Mouse (Mus musculus) cerebellum, postnatal 25 days (tissue): ENCODE data around the gene Vegfd.
A peak's percentile ranks its signal among the peaks of the same experiment; 100 is the strongest.

Experiments
- DNase-seq, 2 experiments: peaks; one replicate each; pipeline ENCODE4 v3.0.0; 2021; ENCODE audit warnings: mixed read lengths in 2 of 2

The Vegfd gene

GRCm38 (mm10) chrX:164373081-164373480 is at the start of gene Vegfd:
Gene Vegfd (plus strand): TSS chrX:164373378.
- no peak for DNase-seq

GRCm38 (mm10) chrX:164323391-164323913 is 49.7 kb upstream of the Vegfd start:
- no peak for DNase-seq

- no peak for DNase-seq
These were observed 42.8 kb upstream of the Vegfd start for GRCm38 (mm10) chrX:164330351-164330750.

- no peak for DNase-seq
These were observed 42.4 kb upstream of the Vegfd start for GRCm38 (mm10) chrX:164330766-164331165.

- no peak for DNase-seq
These were observed 34.6 kb upstream of the Vegfd start for GRCm38 (mm10) chrX:164338591-164338990.

- DNase-seq: no peak
These were observed 27.7 kb upstream of the Vegfd start for GRCm38 (mm10) chrX:164345359-164345938.

- DNase-seq: no peak
These were observed 24.2 kb upstream of the Vegfd start for GRCm38 (mm10) chrX:164348937-164349336.

- no peak for DNase-seq
These were observed 7.9 kb upstream of the Vegfd start for GRCm38 (mm10) chrX:164365153-164365865.

- no peak for DNase-seq
These were observed 2.6 kb upstream of the Vegfd start for GRCm38 (mm10) chrX:164370576-164370975.

GRCm38 (mm10) chrX:164374586-164374985 is 1.4 kb downstream of the Vegfd start:
- DNase-seq: no peak

- DNase-seq: no peak
These were observed 6.5 kb downstream of the Vegfd start for GRCm38 (mm10) chrX:164379721-164380120.

- peak; percentile 61 to 79 for DNase-seq
These were observed 8.6 kb downstream of the Vegfd start for GRCm38 (mm10) chrX:164381618-164382408.

GRCm38 (mm10) chrX:164394091-164394490 is 20.9 kb downstream of the Vegfd start:
- DNase-seq: no peak

- DNase-seq: no peak
These were observed 25.3 kb downstream of the Vegfd start for GRCm38 (mm10) chrX:164398456-164398855.

- no peak for DNase-seq
These were observed 32.0 kb downstream of the Vegfd start for GRCm38 (mm10) chrX:164405080-164405649.

- no peak for DNase-seq
These were observed 33.2 kb downstream of the Vegfd start for GRCm38 (mm10) chrX:164406133-164407022.

- DNase-seq: no peak
These were observed 35.2 kb downstream of the Vegfd start for GRCm38 (mm10) chrX:164408301-164408927.

GRCm38 (mm10) chrX:164410562-164410961 is 37.4 kb downstream of the Vegfd start:
- DNase-seq: no peak

- DNase-seq: no peak
These were observed 43.6 kb downstream of the Vegfd start for GRCm38 (mm10) chrX:164416803-164417202.

- DNase-seq: no peak
These were observed 44.8 kb downstream of the Vegfd start for GRCm38 (mm10) chrX:164418008-164418407.

GRCm38 (mm10) chrX:164419471-164419939 is 46.3 kb downstream of the Vegfd start, which contains the start of gene Piga:
Gene Piga (plus strand): TSS chrX:164419787.
- DNase-seq: peak; percentile 89 to 92
